Mouse (Mus musculus) intestine, embryonic 16.5 days (tissue): Measurements from ENCODE around the gene Tspan18. TPM values are rescaled to one million over a fixed set of nuclear protein-coding genes. Genes with fewer than 3 reads are reported as not detected.

Experiments used
- ATAC-seq: fragments of 200-750 bp; cut with Nextera tagmentation; 2 replicates; pipeline ENCODE4 v1.8.0; 2017; ENCODE audit warnings: moderate TSS enrichment, moderate library complexity
- H3K27ac ChIP-seq: fragments of 300-500 bp; sonication (generic); 2 replicates; pipeline ENCODE4 v1.5.1; 2014; ENCODE audit warnings: mild to moderate bottlenecking, low read length
- H3K27me3 ChIP-seq: fragments of 300-500 bp; sonication (generic); replicated peaks from 2 replicates; pipeline ENCODE4 v1.6.1; 2014; ENCODE audit warnings: low read length, control low read depth, mixed read lengths; ENCODE audit not compliant: control insufficient read depth, insufficient read depth
- H3K36me3 ChIP-seq: fragments of 300-500 bp; sonication (generic); 2 replicates; pipeline ENCODE4 v1.6.1; 2014; ENCODE audit warnings: low read length, control low read depth; ENCODE audit not compliant: control insufficient read depth, insufficient read depth
- H3K4me1 ChIP-seq: fragments of 300-500 bp; sonication (generic); 2 replicates; pipeline ENCODE4 v1.6.1; 2014; ENCODE audit warnings: low read length, control low read depth, mixed read lengths; ENCODE audit not compliant: control insufficient read depth, insufficient read depth
- H3K4me2 ChIP-seq: fragments of 300-500 bp; sonication (generic); 2 replicates; pipeline ENCODE4 v1.6.1; 2014; ENCODE audit warnings: low read depth, low read length, control low read depth
- H3K4me3 ChIP-seq: fragments of 300-500 bp; sonication (generic); 2 replicates; pipeline ENCODE4 v1.5.1; 2014; ENCODE audit warnings: mild to moderate bottlenecking, low read length
- H3K9ac ChIP-seq: fragments of 300-500 bp; sonication (generic); 2 replicates; pipeline ENCODE4 v1.6.1; 2014; ENCODE audit warnings: low read depth, low read length
- H3K9me3 ChIP-seq: fragments of 300-500 bp; sonication (generic); 2 replicates; pipeline ENCODE4 v1.6.1; 2016; ENCODE audit warnings: low read length, control low read depth; ENCODE audit not compliant: control insufficient read depth
- WGBS: fragments of 180-500 bp; shearing (Covaris S2); extraction: QIAGEN DNeasy Blood & Tissue Kit; methylation state at CpG from one replicate; pipeline ENCODE4 v1.1.7; 2014; 5-methylcytosine and 5-hydroxymethylcytosine counted together
- polyA plus RNA-seq: library from polyadenylated mRNA; unstranded; fragments of >200 nt; fragmentation: Nextera tagmentation; extraction: Ambion mirVana; gene quantifications from 2 replicates; pipeline ENCODE4 v1.2.1, GENCODE M21; 2015

Gene Tspan18
- polyA plus RNA-seq, 1 experiment from 2014 or later = 19.5 TPM

DNA sequence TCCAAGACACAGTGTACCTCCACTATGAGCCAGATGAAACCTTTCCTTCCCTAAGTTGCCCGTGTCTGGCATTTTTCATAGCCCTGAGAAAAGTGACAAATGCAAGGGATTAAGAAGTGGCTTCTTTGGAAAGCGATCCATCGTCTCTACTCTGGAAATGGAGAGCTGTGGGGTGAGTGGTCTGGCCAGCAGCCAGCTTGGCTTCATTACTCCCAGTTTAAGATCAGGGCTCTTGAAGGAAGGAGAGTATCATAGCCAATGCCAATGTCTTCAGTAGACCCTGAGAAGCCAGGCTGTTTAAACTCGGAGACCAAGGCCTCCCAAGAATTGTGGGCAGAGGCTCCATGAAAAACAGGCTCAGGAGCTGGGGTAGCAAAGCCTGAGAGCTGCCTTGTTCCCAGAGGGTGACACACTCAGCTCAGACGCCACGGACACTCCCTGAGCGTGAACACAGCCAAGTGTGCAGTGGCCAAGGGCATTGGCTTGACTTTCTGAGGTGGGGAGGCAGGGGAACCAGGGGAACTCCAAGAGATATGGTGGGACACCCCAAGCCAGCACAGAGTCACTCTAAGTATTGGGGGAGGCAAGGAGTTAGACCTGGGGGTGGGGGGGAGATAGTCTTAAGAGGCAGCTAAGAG is 115.8 kb downstream of the Tspan18 start:
- Histone ChIP-seq H3K9ac (no peak overlapping the region), H3K36me3 (no peaks in the 10 kb centered on the region), H3K4me1 (peaks cover 17% of the 10 kb centered on the region), H3K9me3 (no peaks in the 10 kb centered on the region), H3K27ac (peak overlapping the region; percentile 33; the same call in 1 of the 2 replicates), H3K27me3 (no peaks in the 10 kb centered on the region), H3K4me3 (no peak overlapping the region), H3K4me2 (no peak overlapping the region)
- no peak for ATAC-seq
- 69% methylated on average over 7 of the region's 7 CpGs for WGBS

DNA sequence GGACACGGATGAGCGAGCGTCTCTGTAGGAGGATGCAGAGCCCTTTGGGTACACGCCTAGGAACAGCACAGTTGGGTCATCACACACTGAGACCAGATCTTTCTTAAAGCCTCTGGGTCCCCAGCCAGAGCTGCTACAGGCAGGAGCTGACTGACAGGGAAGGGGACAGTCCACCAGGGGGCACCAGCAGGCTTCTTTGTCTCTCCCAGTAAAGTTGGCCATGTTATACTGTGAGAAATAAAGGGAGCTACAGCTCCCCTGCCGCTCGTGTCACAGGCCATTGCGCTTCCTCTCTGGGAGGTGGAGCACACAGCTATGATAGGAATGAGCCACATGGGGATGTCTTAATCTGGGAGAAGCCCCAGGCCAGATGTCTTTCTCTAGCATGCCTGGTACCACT is 117.3 kb downstream of the Tspan18 start:
- H3K9me3 ChIP-seq = no peaks in the 10 kb centered on the region
- WGBS = 21% methylated on average over 7 of the region's 7 CpGs

DNA sequence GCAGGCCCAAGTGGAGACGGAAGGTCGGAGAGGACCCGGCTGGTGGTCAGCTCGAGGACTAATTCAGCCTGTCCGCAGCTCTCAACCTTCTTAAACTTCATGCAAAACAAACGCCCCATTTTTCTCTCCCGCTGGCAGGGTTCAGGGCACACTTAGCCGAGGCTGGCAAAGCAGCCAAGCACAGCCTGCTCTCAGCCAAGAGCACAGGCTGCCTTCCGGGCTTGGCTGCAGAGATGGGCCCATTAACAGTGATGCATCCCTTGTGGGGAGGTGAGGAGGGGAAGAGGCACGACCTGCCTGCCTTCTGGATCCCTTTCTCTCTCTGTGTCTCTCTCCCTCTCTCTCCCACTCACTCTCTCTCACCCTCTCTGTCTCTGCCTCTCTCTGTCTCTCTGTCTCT is 118.5 kb downstream of the Tspan18 start:
- no peak overlapping the region for H3K4me2 ChIP-seq
- no peaks in the 10 kb centered on the region for H3K9me3 ChIP-seq
- no peak overlapping the region for H3K27ac ChIP-seq
- no peak overlapping the region for H3K9ac ChIP-seq
- no peak overlapping the region for H3K4me3 ChIP-seq
- no peaks in the 10 kb centered on the region for H3K36me3 ChIP-seq
- 76% methylated on average over 10 of the region's 10 CpGs for whole genome bisulfite sequencing
- H3K27me3 ChIP-seq = no peaks in the 10 kb centered on the region
- no peak for ATAC-seq
- peaks cover 17% of the 10 kb centered on the region for H3K4me1 ChIP-seq

More for the DNA sequence above, 117.3 kb downstream of the Tspan18 start:
- Histone ChIP-seq H3K4me1 (peaks cover 17% of the 10 kb centered on the region), H3K9ac (peak overlapping the region; percentile 41; the same call in 1 of the 2 replicates), H3K4me2 (no peak overlapping the region), H3K36me3 (no peaks in the 10 kb centered on the region), H3K27ac (peak overlapping the region; percentile 27; the same call in 1 of the 2 replicates), H3K27me3 (no peaks in the 10 kb centered on the region), H3K4me3 (no peak overlapping the region)
- peak; percentile 77 for ATAC-seq

DNA sequence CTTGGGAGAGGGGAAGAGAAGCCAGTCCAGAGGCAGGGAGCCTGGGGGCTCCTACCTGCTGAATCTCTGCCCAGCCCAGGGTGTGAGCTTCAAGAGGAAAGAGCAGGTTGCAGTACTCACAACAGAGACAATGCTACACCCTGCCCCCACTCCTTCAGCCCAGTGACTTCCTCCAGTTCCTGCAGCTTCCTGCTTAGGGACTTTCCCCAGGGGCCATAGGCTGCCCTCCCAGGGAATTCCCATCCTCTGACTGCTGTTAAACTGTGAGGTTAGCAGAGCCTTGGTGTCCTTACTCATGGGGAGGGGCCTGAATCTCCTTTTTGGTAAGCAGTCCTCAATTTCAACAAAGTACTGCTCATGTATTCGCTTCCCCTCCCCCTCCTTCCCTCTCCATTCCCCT is 120.1 kb downstream of the Tspan18 start:
- peaks cover 17% of the 10 kb centered on the region for H3K4me1 ChIP-seq
- H3K27ac ChIP-seq = no peak overlapping the region
- WGBS = 84% methylated on average over 1 of the region's 1 CpGs
- no peaks in the 10 kb centered on the region for H3K36me3 ChIP-seq
- H3K9ac ChIP-seq = no peak overlapping the region
- no peak overlapping the region for H3K4me3 ChIP-seq
- H3K9me3 ChIP-seq = no peaks in the 10 kb centered on the region
- H3K4me2 ChIP-seq = no peak overlapping the region
- no peaks in the 10 kb centered on the region for H3K27me3 ChIP-seq
- peak; percentile 49 for ATAC-seq

DNA sequence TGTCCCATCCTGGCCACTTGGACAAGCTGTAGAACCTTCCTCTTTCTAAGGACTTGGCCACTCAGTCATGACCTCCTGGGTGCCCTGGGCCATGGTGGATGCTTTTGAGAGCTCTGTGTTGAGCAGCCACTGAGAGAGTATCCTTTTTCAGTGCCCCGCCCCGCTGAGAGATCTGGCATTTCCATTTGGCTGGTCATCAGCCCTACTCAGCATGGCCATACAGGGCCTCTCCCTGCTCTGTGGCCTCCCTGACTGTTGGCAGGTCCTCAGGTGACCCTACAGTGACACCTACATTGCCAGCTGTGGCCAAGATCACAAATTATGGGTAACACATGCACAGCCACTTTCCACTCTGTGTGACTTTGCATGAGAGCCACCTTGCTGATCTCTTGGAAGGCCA is 121.4 kb downstream of the Tspan18 start:
- no peak overlapping the region for H3K9ac ChIP-seq
- peaks cover 14% of the 10 kb centered on the region for H3K4me1 ChIP-seq
- H3K36me3 ChIP-seq = no peaks in the 10 kb centered on the region; the same call in 1 of the 2 replicates
- H3K4me2 ChIP-seq = no peak overlapping the region
- WGBS = 97% methylated on average over 2 of the region's 2 CpGs
- no peaks in the 10 kb centered on the region for H3K27me3 ChIP-seq
- ATAC-seq = no peak
- H3K27ac ChIP-seq = no peak overlapping the region
- no peaks in the 10 kb centered on the region for H3K9me3 ChIP-seq
- H3K4me3 ChIP-seq = no peak overlapping the region

DNA sequence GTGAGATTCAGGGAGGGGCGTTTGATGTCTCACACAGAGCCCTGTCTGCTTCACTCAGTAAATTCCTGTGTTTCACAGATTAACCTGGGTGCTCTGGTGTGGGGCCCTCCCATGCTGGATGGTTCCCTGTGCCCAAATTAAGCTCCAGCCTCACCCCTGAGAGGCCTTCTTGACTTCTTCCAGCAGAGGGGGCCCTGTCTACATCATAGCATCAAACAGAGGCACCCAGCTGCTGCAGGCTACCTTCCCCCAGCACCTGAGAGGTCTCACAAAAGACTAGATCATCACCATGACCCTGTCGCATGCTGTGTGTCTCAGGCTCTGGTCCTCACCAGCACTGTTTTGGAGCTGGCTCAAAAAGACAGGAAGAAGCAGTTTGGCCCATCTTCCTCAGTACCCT is 121.9 kb downstream of the Tspan18 start:
- no peaks in the 10 kb centered on the region for H3K27me3 ChIP-seq
- no peaks in the 10 kb centered on the region for H3K9me3 ChIP-seq
- no peak overlapping the region for H3K9ac ChIP-seq
- no peak for ATAC-seq
- H3K4me2 ChIP-seq = no peak overlapping the region
- H3K4me1 ChIP-seq = peaks cover 10% of the 10 kb centered on the region
- no peak overlapping the region for H3K27ac ChIP-seq
- no peak overlapping the region for H3K4me3 ChIP-seq
- WGBS = 76% methylated on average over 2 of the region's 2 CpGs
- H3K36me3 ChIP-seq = no peaks in the 10 kb centered on the region; the same call in 1 of the 2 replicates

DNA sequence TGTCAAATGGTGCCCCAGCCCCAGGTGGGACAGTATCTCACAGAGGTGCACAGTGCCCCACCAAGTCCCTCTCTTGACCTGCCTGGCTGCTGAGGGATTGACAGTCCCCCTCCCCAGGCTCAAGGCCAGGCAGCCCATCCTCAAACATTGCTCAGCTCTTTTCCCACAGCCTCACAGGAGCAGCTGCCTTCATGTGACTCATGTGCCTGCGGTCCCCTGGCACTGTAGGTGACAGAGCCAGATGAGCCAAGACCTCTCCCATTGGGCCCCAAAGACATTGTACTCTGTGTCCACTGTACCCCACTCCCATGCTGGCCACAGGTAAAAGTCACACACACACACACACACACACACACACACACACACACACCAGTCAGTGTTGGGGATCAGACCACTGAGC is 128.2 kb downstream of the Tspan18 start:
- Histone ChIP-seq H3K4me1 (0 out of 2 replicates have a peak, but pooled peaks cover 3% of the 10 kb centered on the region), H3K36me3 (peaks cover 3% of the 10 kb centered on the region; the same call in 1 of the 2 replicates), H3K27me3 (no peaks in the 10 kb centered on the region), H3K4me3 (no peak overlapping the region), H3K9me3 (no peaks in the 10 kb centered on the region), H3K4me2 (no peak overlapping the region), H3K9ac (no peak overlapping the region), H3K27ac (no peak overlapping the region)
- 83% methylated on average over 1 of the region's 1 CpGs for WGBS
- ATAC-seq = no peak

DNA sequence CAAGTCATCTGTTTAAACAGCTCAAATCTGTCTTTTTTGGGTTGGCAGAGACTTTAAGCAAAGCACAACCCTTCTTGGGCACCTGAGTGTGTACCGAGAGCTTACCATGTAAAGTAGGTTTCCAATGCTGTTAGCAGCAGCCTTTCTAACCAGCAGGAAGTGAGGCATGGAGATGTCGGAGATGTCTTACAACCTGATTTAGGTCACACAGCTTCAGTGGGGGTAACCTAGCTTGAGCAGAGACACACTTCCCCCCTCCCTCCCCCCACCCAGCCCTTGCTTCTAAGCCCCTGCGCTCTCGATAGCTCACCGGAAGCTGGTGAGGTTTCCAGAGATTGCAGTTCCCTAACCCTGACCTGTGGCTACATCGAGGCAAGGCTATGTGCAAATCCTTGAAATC is 129.7 kb downstream of the Tspan18 start:
- Histone ChIP-seq H3K9me3 (no peaks in the 10 kb centered on the region), H3K27ac (no peak overlapping the region), H3K4me3 (no peak overlapping the region), H3K36me3 (peaks cover 3% of the 10 kb centered on the region; the same call in 1 of the 2 replicates), H3K9ac (no peak overlapping the region), H3K4me1 (peaks cover 14% of the 10 kb centered on the region), H3K27me3 (no peaks in the 10 kb centered on the region), H3K4me2 (no peak overlapping the region)
- no peak for ATAC-seq
- 81% methylated on average over 6 of the region's 6 CpGs for WGBS

DNA sequence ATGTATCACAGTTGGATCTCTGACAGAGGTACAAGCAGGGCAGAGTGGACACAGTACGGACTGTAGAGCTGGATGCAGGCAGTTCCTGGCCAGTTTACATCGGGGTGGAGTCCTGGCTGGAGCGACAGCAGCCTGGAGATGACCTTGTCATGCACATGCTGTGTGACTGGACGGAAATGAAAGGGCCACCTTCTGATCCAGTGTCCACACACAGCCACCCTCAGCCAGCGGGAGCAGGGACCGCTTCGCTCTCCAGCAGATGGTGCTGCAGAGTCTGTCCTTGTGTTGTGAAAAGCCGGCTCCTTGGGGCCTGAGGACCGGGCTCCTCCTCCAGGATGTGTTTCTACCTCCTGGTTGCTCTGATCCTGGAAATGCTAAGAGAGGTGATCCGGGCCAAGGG is 130.6 kb downstream of the Tspan18 start:
- H3K9ac ChIP-seq = no peak overlapping the region
- H3K36me3 ChIP-seq = peaks cover 3% of the 10 kb centered on the region; the same call in 1 of the 2 replicates
- H3K4me1 ChIP-seq = peaks cover 18% of the 10 kb centered on the region
- H3K27ac ChIP-seq = no peak overlapping the region
- no peak overlapping the region for H3K4me3 ChIP-seq
- WGBS = 23% methylated on average over 10 of the region's 10 CpGs
- H3K27me3 ChIP-seq = no peaks in the 10 kb centered on the region
- H3K9me3 ChIP-seq = no peaks in the 10 kb centered on the region
- no peak overlapping the region for H3K4me2 ChIP-seq
- ATAC-seq = 0 out of 2 replicates have a peak, but pooled peaks have one; percentile 34

DNA sequence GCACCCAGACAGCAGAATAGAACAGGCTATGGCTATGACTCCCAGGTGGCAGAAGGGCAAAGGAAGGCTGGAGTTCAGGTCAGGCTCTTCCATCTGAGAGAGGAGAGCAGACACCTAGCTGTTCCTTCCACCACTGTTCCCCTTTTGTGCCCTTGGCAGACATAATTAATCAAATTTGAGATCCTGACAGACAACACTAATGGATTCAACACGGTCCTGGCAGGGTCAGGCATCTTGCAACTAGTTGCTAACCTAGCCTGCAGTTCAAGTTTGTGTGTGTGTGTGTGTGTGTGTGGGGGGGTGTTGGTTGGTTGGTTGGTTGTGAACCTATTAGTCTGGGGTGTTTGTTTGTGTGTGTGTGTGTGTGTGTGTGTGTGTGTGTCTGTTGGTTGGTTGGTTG is 131.5 kb downstream of the Tspan18 start:
- Histone ChIP-seq H3K4me3 (no peak overlapping the region), H3K27ac (no peak overlapping the region), H3K27me3 (no peaks in the 10 kb centered on the region), H3K4me1 (peaks cover 18% of the 10 kb centered on the region), H3K9ac (no peak overlapping the region), H3K36me3 (0 out of 2 replicates have a peak, but pooled peaks cover 3% of the 10 kb centered on the region), H3K9me3 (no peaks in the 10 kb centered on the region), H3K4me2 (no peak overlapping the region)
- ATAC-seq = no peak
- 20% methylated on average over 1 of the region's 1 CpGs for WGBS
